Mouse (Mus musculus) embryonic facial prominence, embryonic 12.5 days (tissue): Measurements from ENCODE around the gene Plekhm3. TPM values are rescaled to one million over a fixed set of nuclear protein-coding genes. Genes with fewer than 3 reads are reported as not detected.

ENCODE experiments used
- ATAC-seq: fragments of 200-750 bp; cut with Nextera tagmentation; 2 replicates; pipeline ENCODE4 v1.8.0; 2017; ENCODE audit not compliant: insufficient number of reproducible peaks, insufficient read depth, low FRiP score, low TSS enrichment
- H3K27ac ChIP-seq: fragments of 300-500 bp; sonication (generic); 2 replicates; pipeline ENCODE4 v1.5.1; 2016; ENCODE audit warnings: mild to moderate bottlenecking
- H3K27me3 ChIP-seq: fragments of 300-500 bp; sonication (generic); 2 replicates; pipeline ENCODE4 v1.6.1; 2016; ENCODE audit warnings: mild to moderate bottlenecking, moderate library complexity
- H3K36me3 ChIP-seq: fragments of 300-500 bp; sonication (generic); 2 replicates; pipeline ENCODE4 v1.6.1; 2016; ENCODE audit warnings: mild to moderate bottlenecking
- H3K4me1 ChIP-seq: fragments of 300-500 bp; sonication (generic); 2 replicates; pipeline ENCODE4 v1.6.1; 2016
- H3K4me2 ChIP-seq: fragments of 300-500 bp; sonication (generic); replicated peaks from 2 replicates; pipeline ENCODE4 v1.6.1; 2016; ENCODE audit warnings: mild to moderate bottlenecking, moderate library complexity
- H3K4me3 ChIP-seq: fragments of 300-500 bp; sonication (generic); 2 replicates; pipeline ENCODE4 v1.5.1; 2016; ENCODE audit warnings: mild to moderate bottlenecking
- H3K9ac ChIP-seq: fragments of 300-500 bp; sonication (generic); 2 replicates; pipeline ENCODE4 v1.6.1; 2016; ENCODE audit warnings: mild to moderate bottlenecking, moderate library complexity
- H3K9me3 ChIP-seq: fragments of 300-500 bp; sonication (generic); 2 replicates; pipeline ENCODE4 v1.6.1; 2016; ENCODE audit warnings: mild to moderate bottlenecking, moderate library complexity
- WGBS: fragments of 180-500 bp; shearing (Covaris S2); methylation state at CpG from one replicate; pipeline ENCODE4 v1.1.7; 2016; 5-methylcytosine and 5-hydroxymethylcytosine counted together
- polyA plus RNA-seq: library from polyadenylated mRNA; unstranded; fragments of >200 nt; fragmentation: Nextera tagmentation; extraction: Ambion mirVana; gene quantifications from 2 replicates; pipeline ENCODE4 v1.2.1, GENCODE M21; 2016

The Plekhm3 gene
- polyA plus RNA-seq, 1 experiment from 2014 or later = 10.2 TPM

DNA sequence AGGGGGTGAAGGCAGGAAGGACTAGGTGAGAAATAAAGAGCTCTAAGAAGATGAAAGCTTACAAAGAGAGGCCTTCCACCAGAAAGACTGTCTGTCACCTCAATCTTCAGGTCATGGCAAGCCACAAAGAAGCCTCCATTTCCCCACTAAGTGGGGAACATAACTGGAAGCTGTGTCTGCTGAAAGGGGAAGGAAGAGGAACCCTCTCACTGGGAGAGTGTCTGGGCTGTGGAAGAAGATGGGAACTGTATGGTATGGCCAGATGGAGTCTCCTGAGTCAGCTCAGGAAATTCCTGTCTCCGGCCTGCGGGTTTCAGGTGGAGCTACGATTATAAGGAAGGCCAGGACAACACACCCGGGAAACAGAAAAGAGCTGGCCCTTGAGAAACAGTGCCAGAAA lies 88.9 kb downstream of the Plekhm3 start:
- Histone ChIP-seq H3K27ac (no peak overlapping the region), H3K9ac (no peak overlapping the region), H3K4me3 (no peak overlapping the region), H3K4me1 (no peaks in the 10 kb centered on the region), H3K36me3 (no peaks in the 10 kb centered on the region), H3K27me3 (no peaks in the 10 kb centered on the region), H3K4me2 (no peak overlapping the region), H3K9me3 (no peaks in the 10 kb centered on the region)
- 62% methylated on average over 4 of the region's 4 CpGs for WGBS
- no peak for ATAC-seq

DNA sequence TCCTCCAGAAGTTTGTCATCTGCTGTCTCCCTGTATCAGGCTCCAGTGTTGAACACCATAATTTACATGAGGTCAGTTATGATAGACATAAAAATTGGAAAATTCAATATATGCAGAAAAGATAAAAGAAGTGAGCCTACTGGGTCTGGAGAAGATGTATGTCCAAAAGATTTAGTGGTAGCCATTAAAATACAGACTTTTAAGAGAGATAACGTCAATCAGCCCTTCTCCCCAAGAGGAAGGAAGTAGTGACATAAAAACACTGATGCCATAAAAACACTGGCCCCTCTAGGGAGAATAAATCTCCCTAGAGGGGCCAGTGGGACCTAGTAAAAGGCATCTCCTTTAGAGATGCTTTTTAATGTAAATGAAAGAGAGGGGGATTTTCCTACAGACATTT lies 90.5 kb downstream of the Plekhm3 start:
- no peak overlapping the region for H3K9ac ChIP-seq
- ATAC-seq = no peak
- no peaks in the 10 kb centered on the region for H3K4me1 ChIP-seq
- 73% methylated on average over 1 of the region's 1 CpGs for whole genome bisulfite sequencing
- H3K4me2 ChIP-seq = no peak overlapping the region
- no peak overlapping the region for H3K4me3 ChIP-seq
- no peak overlapping the region for H3K27ac ChIP-seq
- no peaks in the 10 kb centered on the region for H3K36me3 ChIP-seq
- no peaks in the 10 kb centered on the region for H3K9me3 ChIP-seq
- H3K27me3 ChIP-seq = no peaks in the 10 kb centered on the region

DNA sequence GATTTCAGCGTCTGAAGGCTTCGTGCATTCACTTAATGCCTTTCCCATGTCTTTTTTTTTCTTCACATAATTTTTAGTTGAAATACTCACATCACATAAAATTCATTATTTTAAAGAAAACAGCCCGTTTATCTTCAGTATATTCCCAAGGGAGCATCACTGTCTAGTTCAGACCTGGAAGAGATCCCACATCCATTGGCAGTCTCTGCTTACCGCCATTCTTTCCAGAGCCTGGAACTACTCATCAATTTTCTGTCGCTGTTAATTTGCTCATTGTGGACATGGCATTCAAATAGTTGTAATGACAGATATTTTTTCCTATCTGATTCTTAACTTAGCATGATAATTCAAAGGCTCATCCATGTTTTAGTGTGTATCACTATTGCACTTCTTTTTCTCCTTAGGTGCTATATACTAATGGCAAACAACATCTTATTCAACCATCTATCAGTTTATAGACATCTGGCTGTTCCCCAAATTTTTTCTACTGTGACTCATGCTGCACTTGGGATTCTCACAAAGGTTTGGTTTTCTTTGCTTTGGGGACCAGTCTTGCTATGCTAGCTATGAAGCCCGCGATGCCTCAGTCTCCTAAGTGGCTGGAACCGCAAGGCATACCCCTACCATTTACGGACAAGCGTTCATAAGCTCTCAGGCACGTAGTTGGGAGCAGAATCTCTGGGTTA lies 96.2 kb downstream of the Plekhm3 start:
- Histone ChIP-seq H3K27ac (no peak overlapping the region), H3K36me3 (no peaks in the 10 kb centered on the region), H3K27me3 (no peaks in the 10 kb centered on the region), H3K9me3 (no peaks in the 10 kb centered on the region), H3K4me1 (no peaks in the 10 kb centered on the region), H3K4me3 (no peak overlapping the region), H3K4me2 (no peak overlapping the region), H3K9ac (no peak overlapping the region)
- ATAC-seq = no peak
- WGBS = 90% methylated on average over 11 of the region's 11 CpGs

DNA sequence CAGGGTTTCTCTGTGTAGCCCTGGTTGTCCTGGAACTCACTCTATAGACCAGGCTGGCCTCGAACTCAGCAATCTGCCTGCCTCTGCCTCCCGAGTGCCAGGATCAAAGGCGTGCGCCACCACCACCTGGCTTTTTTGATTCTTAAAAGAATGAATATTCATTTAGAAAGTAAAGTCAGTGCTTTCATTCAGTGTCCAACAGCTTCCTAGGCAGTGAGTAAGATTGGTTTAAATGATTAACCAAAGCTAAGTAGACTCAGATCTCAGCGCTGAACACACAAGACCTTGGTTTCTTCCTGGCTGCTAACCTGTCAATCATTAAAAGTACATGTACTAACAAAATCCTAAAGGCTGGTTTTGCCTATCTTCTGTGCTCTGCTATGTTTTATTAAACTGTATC lies 96.8 kb downstream of the Plekhm3 start:
- H3K9me3 ChIP-seq = no peaks in the 10 kb centered on the region
- ATAC-seq = no peak
- no peaks in the 10 kb centered on the region for H3K27me3 ChIP-seq
- no peak overlapping the region for H3K4me2 ChIP-seq
- 92% methylated on average over 5 of the region's 5 CpGs for WGBS
- H3K27ac ChIP-seq = no peak overlapping the region
- H3K9ac ChIP-seq = no peak overlapping the region
- no peak overlapping the region for H3K4me3 ChIP-seq
- H3K36me3 ChIP-seq = no peaks in the 10 kb centered on the region
- H3K4me1 ChIP-seq = no peaks in the 10 kb centered on the region

DNA sequence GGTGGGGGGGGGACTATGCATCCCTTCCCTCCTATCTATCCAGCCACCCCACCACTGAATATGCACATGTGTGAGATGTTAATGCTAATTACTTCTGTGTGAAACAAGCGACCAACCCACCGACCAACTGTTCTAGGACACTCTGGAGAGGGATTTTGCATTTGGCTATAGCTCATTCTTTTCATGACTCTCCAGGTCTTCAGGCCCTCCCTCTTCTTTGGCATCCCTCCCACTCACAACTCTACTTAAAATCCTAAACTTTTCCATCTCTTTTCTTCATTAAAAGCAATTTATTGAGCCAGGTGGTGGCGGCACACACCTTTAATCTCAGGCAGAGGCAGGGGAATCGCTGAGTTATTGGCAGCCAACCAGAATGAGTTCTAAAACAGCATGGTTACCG lies 101.8 kb downstream of the Plekhm3 start:
- 74% methylated on average over 5 of the region's 5 CpGs for WGBS
- H3K36me3 ChIP-seq = no peaks in the 10 kb centered on the region
- ATAC-seq = no peak
- H3K9me3 ChIP-seq = no peaks in the 10 kb centered on the region
- H3K9ac ChIP-seq = no peak overlapping the region
- no peak overlapping the region for H3K4me3 ChIP-seq
- peaks cover 7% of the 10 kb centered on the region; the same call in 1 of the 2 replicates for H3K4me1 ChIP-seq
- no peak overlapping the region for H3K4me2 ChIP-seq
- no peaks in the 10 kb centered on the region for H3K27me3 ChIP-seq
- no peak overlapping the region for H3K27ac ChIP-seq

DNA sequence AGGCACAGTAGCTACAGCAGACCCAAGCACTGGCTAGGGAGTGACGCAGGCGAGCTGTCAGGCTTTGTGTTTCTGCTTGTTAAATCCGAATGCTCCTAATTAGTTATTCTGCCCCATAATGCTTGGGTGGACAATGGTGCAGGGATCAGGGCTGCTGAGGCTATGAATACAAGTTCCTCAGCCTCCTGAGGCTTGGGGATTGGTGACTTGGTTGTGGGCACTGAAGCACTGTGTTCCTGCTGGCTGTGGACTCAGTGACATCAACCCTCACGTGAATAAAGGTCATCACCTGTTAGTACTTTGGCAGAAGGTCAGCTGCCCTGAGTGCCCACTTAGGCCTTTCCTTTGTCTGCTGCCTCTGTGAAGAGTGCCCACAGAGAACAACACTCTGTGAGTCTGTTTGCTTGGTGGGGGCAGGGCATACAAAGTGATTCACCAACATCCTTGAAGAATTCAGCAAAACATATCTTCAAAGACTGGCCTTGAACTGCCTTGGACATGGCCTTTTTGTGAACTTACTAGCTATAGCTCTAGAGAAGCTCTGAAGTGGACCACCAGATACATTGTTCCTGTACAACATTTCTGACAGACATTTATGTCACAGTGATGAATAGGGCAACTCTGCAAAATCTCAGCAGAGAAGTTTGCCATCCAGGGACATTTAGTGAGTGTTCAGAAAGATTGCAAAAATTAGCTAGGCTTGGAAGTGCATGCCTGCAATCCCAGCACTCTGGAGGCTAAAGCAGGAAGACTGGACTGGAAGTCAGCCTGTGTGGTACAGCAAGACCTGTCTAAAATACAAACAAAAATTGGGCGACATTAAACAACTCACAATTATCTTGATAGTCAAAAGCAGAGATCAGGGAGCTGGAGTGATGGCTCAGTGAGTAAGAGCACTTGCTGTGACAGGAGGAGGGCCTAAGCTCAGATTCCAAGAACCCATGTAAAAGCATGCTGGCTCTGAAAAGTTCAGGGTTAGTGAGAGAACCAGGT lies 102.6 kb downstream of the Plekhm3 start:
- H3K4me2 ChIP-seq = no peak overlapping the region
- H3K27me3 ChIP-seq = no peaks in the 10 kb centered on the region
- no peak overlapping the region for H3K27ac ChIP-seq
- H3K36me3 ChIP-seq = no peaks in the 10 kb centered on the region
- H3K9me3 ChIP-seq = no peaks in the 10 kb centered on the region
- 52% methylated on average over 5 of the region's 5 CpGs for WGBS
- H3K4me1 ChIP-seq = peaks cover 7% of the 10 kb centered on the region; the same call in 1 of the 2 replicates
- H3K4me3 ChIP-seq = no peak overlapping the region
- no peak overlapping the region for H3K9ac ChIP-seq
- ATAC-seq = peak; percentile 48; the same call in 1 of the 2 replicates

DNA sequence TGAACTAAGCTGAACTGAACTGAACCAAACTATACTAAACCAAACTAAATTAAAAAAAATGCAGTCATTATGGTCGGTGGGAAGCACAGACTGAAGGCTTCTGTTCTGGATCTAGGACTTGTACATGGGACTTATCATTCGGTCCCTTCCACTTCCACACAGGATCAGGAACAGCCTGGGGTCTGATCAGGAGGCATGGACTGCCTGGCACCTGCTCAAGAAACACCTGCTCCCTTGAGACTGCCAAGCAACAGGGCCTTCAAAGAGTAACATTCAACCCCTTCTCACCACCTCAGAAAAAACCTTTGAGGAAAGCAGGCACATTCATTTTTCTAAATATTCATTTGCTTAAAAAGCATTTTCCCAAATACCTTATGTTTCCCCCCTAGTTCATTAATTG lies 103.4 kb downstream of the Plekhm3 start:
- 94% methylated on average over 2 of the region's 2 CpGs for WGBS
- no peaks in the 10 kb centered on the region for H3K27me3 ChIP-seq
- H3K9ac ChIP-seq = no peak overlapping the region
- H3K9me3 ChIP-seq = no peaks in the 10 kb centered on the region
- no peak overlapping the region for H3K4me3 ChIP-seq
- H3K36me3 ChIP-seq = no peaks in the 10 kb centered on the region
- ATAC-seq = no peak
- no peak overlapping the region for H3K27ac ChIP-seq
- peaks cover 10% of the 10 kb centered on the region for H3K4me1 ChIP-seq
- no peak overlapping the region for H3K4me2 ChIP-seq

DNA sequence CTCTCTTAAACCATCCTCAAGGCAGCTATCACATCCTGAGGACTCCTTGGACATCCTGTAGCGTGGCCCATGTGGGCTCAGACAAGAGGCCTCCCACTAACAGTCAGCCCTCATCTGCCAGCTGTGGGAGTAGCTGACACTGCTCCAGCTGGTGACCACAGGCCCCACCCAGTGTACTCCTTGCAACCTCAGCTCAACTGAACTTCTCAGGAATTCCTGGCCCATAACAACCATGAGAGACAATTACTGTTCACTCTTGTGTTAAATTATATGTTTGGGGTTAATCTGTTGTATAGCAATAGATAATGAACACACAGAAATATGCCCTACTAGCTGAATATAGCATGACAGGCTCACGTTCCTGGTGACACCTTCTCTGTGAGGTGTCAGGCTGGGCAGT lies 104.4 kb downstream of the Plekhm3 start:
- no peak for ATAC-seq
- no peaks in the 10 kb centered on the region for H3K36me3 ChIP-seq
- no peak overlapping the region for H3K9ac ChIP-seq
- H3K4me1 ChIP-seq = peaks cover 16% of the 10 kb centered on the region
- H3K27me3 ChIP-seq = no peaks in the 10 kb centered on the region
- H3K9me3 ChIP-seq = no peaks in the 10 kb centered on the region
- WGBS = 75% methylated on average over 2 of the region's 2 CpGs
- H3K27ac ChIP-seq = no peak overlapping the region
- H3K4me2 ChIP-seq = no peak overlapping the region
- H3K4me3 ChIP-seq = no peak overlapping the region

DNA sequence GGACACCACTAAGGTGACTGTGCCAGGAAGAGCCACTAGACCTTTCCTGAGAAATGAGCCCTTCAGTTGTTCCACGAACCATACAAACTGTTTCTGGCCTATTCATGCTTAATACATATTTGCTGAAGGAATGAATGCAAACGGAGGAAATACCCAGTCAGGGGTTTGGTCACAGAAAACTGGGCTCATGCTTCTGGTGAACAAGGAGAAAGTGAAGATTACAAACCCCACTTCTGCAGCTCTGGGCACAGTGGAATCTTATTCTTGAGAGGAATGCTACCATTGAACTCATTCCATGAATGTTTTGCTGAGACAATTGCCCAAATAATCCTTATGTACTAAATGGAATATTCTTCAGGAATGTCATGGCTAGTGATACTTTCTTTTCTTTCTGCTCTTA lies 106.3 kb downstream of the Plekhm3 start:
- H3K9me3 ChIP-seq = no peaks in the 10 kb centered on the region
- H3K4me1 ChIP-seq = peaks cover 16% of the 10 kb centered on the region
- WGBS = 75% methylated on average over 2 of the region's 2 CpGs
- no peak overlapping the region for H3K4me3 ChIP-seq
- no peak overlapping the region for H3K4me2 ChIP-seq
- H3K9ac ChIP-seq = no peak overlapping the region
- ATAC-seq = no peak
- H3K36me3 ChIP-seq = no peaks in the 10 kb centered on the region
- H3K27me3 ChIP-seq = no peaks in the 10 kb centered on the region
- no peak overlapping the region for H3K27ac ChIP-seq

DNA sequence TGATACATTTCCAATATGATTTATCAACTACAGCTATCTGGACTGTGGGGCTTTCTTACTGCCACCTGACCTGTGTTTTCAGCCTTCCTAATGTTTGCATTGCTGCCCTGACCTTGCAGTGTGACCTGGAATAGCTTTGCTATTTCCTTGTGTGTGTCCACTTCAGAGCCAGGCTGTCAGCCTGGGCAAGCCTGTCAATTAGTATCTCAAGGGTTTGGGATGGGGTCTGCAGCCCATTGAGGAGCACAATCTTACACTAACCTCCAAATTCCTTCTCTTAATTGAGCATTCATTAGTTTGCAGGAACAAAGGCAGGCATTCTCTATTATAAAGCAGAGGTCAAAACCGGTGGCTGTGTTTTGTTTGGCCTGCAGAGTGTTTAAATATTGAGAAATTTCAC lies 107.6 kb downstream of the Plekhm3 start:
- no peaks in the 10 kb centered on the region for H3K9me3 ChIP-seq
- no peak overlapping the region for H3K4me3 ChIP-seq
- 18% methylated on average over 1 of the region's 1 CpGs for WGBS
- no peak overlapping the region for H3K9ac ChIP-seq
- peaks cover 17% of the 10 kb centered on the region for H3K4me1 ChIP-seq
- no peak overlapping the region for H3K4me2 ChIP-seq
- H3K27me3 ChIP-seq = no peaks in the 10 kb centered on the region
- no peak for ATAC-seq
- H3K36me3 ChIP-seq = no peaks in the 10 kb centered on the region
- H3K27ac ChIP-seq = no peak overlapping the region

DNA sequence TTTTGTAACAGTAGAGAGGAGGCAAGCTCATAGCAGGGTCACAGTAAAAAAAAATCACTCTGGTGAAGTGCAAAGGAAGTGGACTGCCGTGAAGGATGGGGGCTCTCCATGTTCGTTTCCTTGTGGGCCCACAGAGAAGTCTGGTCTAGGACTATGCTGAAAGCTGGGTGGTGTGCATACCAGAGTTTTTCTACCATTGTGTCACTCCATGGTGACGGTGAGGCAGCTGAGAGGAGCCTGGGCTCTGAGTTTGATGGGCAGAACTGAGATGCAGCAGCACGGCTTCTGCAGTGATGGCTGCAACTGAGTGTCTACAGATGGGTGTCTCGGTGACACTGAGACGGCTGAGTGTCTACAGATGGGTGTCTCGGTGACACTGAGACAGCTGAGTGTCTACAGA lies 108.5 kb downstream of the Plekhm3 start:
- ATAC-seq = no peak
- no peak overlapping the region for H3K4me2 ChIP-seq

DNA sequence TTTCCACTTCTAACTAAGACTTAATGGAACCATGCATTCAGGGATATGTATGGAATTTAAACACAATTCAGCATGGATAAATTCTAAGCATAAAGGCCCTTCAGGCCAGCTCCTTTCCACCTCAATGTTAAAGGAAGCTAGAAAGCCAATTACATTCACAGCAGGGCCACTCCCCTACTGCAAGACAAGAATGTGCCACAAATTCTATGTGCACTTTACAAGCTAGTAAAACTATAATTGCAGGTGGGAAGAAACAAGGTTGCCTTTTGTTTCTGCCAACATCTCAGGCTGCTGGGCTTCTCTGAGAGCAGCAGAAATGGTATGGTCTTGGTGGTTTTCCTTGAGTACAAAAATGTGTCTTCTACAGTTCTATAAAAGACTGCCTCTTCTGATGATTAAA lies 109.1 kb downstream of the Plekhm3 start:
- Histone ChIP-seq H3K4me2 (no peak overlapping the region), H3K27me3 (no peaks in the 10 kb centered on the region), H3K36me3 (no peaks in the 10 kb centered on the region), H3K9ac (no peak overlapping the region), H3K27ac (no peak overlapping the region), H3K4me1 (peaks cover 19% of the 10 kb centered on the region), H3K9me3 (no peaks in the 10 kb centered on the region), H3K4me3 (no peak overlapping the region)
- no peak for ATAC-seq

More for the DNA sequence above, 108.5 kb downstream of the Plekhm3 start:
- no peak overlapping the region for H3K4me3 ChIP-seq
- H3K9ac ChIP-seq = no peak overlapping the region
- peaks cover 19% of the 10 kb centered on the region for H3K4me1 ChIP-seq
- no peaks in the 10 kb centered on the region for H3K36me3 ChIP-seq
- no peak overlapping the region for H3K27ac ChIP-seq
- H3K9me3 ChIP-seq = no peaks in the 10 kb centered on the region
- no peaks in the 10 kb centered on the region for H3K27me3 ChIP-seq
- 70% methylated on average over 7 of the region's 7 CpGs for WGBS
